Mouse (Mus musculus): ENCODE measurements around the gene Klf3.

Gene Klf3

GRCm38 (mm10) chr5:64809257-64809656 is 6.1 kb downstream of the Klf3 start:
- in situ Hi-C loops (cut with MboI, MseI): loop anchor here in 1 of 2 experiments (5.0 kb wide), 1 partner anchor 302 kb away; no protein-coding TSS in a partner anchor

DNA sequence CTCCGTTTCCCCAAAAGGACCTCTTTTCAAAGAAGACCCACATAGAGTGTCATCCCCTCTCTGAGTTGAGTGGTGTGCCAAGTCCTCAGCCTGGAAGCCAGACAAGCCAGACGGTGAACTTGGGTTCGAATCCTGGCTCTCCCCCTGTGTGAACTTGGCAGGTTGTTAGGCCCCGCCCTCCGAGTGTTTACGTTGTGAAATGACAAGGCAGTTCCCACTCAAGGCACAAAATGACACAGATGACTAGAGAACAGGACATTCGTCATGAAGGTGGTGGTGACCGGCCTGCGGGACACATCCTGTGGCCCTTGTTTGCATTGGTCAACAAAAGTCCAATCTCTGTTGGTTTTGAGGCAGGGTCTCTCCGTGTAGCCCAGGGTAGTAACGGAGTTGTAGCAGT is 6.7 kb downstream of the Klf3 start:
- in situ Hi-C loops (cut with MboI, MseI): loop anchor here (5.0 kb wide), 2 partner anchors 303 to 428 kb away; no protein-coding TSS in a partner anchor

GRCm38 (mm10) chr5:64810860-64811499 is 7.8 kb downstream of the Klf3 start:
- in situ Hi-C loops (cut with MboI, MseI): loop anchor here in 1 of 2 experiments (5.0 kb wide), 2 partner anchors 304 to 429 kb away; no protein-coding TSS in a partner anchor

GRCm38 (mm10) chr5:64811500-64812123 is 8.4 kb downstream of the Klf3 start:
- in situ Hi-C loops (cut with MboI, MseI): loop anchor here in 1 of 2 experiments (5.0 kb wide), 2 partner anchors 304 to 429 kb away; no protein-coding TSS in a partner anchor

DNA sequence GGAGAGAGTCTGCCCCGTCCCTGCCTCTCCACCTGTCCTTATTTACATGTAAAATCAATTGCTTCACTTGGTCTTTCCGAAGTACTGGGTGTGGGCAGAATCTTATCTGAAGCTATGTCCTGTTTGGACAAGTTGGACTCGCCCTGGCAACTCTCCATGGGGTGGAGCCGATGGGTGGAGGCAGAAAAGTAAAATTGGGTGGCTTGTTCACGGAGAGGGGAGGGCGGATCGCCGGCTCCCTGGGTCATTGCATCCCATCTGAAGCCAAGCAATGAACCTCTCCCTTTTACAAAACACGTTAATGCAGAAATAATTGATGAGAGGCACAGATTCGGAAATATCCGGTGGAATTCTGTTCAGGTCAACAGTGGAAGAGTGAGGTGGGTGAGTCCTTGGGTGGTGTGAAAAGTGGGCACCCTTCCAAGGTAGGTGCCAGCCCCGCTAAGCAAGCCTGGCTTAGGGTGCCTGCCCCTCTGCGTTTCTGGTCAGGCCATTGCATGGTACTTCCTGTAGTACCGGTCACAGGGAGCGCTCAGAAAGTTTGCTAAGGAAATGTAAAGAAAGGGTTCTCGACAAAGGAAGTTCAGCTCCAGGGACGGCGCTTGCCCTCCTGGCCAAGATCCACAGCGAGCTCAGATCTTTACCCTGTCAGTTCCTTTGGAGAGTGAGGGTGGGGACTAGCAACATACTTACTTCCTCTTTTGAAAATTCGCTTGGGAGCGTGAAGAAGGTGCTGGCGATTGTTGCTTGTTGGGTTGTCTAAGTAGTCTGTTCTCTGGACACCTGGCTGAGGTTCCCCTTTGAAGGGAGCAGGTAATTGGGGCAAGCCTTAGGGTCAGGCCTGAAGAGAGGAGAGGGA is 9.2 kb downstream of the Klf3 start:
- in situ Hi-C loops (cut with MboI, MseI): loop anchor here in 1 of 2 experiments (5.0 kb wide), 2 partner anchors 305 to 430 kb away; no protein-coding TSS in a partner anchor

DNA sequence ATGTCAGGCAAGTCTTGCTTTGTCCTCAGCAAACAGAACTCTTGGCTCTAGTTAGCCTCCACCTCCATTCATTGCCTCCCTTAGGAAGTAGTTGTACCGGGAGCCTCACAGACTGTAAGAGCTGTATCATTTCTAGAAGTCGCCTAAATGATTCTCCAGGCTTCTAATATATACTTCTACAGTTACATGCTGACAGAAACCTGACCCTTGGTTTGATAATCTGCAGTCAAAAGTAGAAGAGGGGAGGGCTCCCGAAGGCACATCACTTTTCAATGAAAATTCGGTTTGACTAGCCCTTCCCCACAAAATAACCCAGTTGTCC is 9.8 kb downstream of the Klf3 start:
- in situ Hi-C loops (cut with MboI, MseI): loop anchor here in 1 of 2 experiments (5.0 kb wide), 2 partner anchors 306 to 431 kb away; no protein-coding TSS in a partner anchor

DNA sequence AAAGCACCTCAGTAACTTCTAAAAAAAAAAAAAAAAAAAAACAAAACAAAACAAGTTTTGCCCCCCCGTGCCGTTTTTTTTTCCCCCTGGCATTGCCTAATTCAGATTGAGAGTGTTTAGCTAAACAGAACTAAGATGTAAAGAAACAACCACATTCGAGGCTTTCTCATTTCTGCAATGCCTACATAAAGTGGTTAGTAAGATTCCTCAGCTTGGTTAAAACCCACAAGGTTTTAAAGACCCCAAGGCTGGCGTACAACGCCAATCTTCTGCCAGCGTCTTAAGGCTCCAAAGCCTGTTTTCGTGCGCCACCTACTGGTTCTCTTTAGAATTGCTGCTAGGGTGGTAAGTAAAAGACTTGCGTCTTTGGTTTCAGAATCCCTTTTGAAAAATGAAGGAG is 10.2 kb downstream of the Klf3 start:
- in situ Hi-C loops (cut with MboI, MseI): loop anchor here in 1 of 2 experiments (5.0 kb wide), 2 partner anchors 306 to 431 kb away; no protein-coding TSS in a partner anchor

DNA sequence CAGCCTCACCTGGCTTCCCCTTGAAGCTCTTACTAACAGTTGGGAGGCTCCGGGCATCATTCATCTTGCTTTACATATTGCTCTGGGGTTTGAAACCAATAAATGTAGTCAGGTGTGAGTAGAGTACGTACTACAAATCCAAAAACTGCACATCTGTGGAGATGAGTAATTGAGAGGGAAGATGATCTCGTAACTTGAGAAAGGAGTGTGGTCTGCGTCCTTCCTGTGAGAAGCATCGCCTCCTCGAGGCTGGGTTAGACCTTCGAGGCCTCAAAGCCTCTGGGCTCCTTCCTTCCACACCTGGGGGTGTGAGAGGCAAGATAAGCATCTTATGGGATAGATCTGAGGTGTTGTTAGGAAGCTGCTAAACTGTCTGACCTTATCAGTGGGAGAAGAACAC is 11.2 kb downstream of the Klf3 start:
- in situ Hi-C loops (cut with MboI, MseI): loop anchor here in 1 of 2 experiments (5.0 kb wide), 2 partner anchors 307 to 432 kb away; no protein-coding TSS in a partner anchor

DNA sequence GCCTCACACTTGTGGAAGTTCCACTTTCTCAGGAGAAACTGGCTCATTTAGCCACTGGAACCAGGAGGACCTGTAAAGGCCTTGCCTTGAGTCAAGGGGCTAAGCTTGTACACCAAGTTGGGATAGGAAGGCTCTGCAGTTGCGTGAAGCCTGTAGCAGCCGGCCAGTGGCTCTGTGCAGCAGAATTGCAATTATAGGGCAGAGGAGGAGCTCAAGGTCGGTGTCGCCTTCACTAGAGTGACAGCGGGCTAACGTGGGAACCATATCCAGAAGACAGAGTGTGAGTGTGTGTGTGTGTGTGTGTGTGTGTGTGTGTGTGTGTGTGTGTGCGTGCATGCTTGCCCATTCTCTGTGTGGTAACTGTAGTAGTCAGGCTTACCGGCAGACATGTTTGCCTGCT is 12.4 kb downstream of the Klf3 start:
- in situ Hi-C loops (cut with MboI, MseI): no loop called here

- in situ Hi-C loops (cut with MboI, MseI): no loop called here
Observed at GRCm38 (mm10) chr5:64816290-64816973, 13.2 kb downstream of the Klf3 start.

GRCm38 (mm10) chr5:64816974-64817296 is 13.7 kb downstream of the Klf3 start:
- in situ Hi-C loops (cut with MboI, MseI): no loop called here

DNA sequence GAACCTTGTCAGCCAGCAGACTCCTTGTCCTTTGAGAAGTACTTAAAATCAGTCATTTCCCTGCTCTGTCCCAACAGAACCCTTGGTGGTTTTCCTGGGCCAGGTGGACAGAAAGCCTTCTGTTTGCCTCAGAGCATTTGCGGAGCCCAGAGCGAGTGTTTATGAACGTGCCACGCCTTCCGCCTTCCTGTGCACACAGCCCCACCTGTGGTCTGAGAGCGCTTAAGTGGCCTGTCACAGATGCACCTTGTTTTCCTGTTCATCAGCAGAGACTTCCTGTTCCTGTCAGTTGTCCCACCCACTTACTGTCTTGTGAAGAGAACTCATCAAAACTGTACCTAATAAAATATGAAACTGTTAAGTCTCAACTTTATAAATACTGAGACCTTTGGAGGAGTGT is 16.2 kb downstream of the Klf3 start:
- in situ Hi-C loops (cut with MboI, MseI): no loop called here

DNA sequence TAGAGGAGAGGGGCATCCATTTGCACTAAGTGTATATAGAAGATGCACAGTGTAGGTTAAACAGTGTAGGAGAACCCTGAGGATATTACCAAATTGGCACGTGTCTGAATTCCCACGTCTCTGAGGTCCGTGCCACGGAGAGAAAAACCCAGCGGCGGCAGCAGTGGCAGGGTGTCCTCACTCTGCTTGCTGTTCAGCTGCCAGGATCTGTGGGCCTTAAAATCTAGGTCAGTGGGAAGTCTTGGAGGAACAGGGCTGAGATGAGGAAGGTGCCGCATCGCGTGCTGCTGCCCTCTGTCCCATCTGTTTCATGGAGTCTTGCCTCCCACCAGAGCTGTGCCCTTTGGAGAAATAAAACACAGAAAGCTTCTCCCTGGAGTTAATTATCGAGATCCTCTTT is 16.9 kb downstream of the Klf3 start:
- in situ Hi-C loops (cut with MboI, MseI): no loop called here

- in situ Hi-C loops (cut with MboI, MseI): no loop called here
Observed at GRCm38 (mm10) chr5:64821294-64821693, 18.1 kb downstream of the Klf3 start.

DNA sequence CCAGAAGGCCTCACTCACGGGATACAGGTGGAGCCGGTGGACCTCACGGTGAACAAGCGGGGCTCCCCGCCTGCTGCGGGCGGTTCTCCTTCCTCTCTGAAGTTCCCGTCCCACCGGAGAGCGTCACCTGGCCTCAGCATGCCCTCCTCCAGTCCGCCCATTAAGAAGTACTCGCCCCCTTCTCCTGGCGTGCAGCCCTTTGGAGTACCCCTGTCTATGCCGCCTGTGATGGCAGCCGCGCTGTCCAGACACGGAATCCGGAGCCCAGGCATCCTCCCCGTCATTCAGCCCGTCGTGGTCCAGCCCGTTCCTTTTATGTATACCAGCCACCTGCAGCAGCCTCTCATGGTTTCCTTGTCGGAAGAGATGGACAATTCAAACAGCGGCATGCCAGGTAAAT is 18.8 kb downstream of the Klf3 start:
- in situ Hi-C loops (cut with MboI, MseI): no loop called here

DNA sequence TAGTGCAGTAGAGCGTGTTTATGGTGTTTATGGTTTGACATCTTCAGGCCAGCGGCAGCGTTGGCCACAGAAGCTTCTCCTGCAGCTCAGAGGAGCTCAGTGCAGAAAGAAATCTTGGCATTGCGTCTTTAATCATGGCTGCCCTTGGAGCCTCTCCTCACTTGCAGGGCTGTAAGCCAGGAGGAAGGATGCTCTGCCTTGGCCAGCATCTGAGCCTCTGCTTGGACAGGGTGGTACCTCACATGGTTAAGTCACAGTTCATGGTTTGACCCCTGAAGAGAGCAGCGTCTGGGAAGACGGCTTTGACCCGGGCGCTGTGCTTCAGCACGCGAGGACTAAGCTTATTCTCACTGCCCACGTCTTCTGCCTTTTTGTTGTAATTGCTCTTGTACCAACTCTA is 20.2 kb downstream of the Klf3 start:
- in situ Hi-C loops (cut with MboI, MseI): no loop called here

DNA sequence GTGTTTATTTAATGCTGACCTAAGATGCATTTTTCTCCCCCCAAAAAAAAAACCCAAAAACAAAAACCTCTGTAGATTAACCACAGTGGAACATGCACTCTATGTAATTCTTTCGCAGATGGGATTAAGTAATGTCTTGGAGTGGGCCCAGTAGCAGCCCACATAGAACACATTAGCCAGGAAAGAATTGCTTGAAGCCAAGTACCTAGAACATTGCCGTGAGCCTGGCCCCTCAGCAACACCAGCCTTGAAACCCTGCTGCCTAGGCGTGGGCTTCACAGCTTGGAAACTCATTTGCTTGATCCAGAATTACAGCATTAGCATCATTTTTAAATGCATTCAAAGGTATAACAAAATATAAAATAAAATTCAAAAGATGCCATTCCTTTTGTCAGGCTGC is 21.6 kb downstream of the Klf3 start:
- in situ Hi-C loops (cut with MboI, MseI): no loop called here

GRCm38 (mm10) chr5:64825496-64825895 is 22.3 kb downstream of the Klf3 start:
- in situ Hi-C loops (cut with MboI, MseI): no loop called here

- in situ Hi-C loops (cut with MboI, MseI): no loop called here
Observed at GRCm38 (mm10) chr5:64827151-64827550, 24.0 kb downstream of the Klf3 start.

- in situ Hi-C loops (cut with MboI, MseI): no loop called here
Observed at GRCm38 (mm10) chr5:64828314-64828713, 25.1 kb downstream of the Klf3 start.

DNA sequence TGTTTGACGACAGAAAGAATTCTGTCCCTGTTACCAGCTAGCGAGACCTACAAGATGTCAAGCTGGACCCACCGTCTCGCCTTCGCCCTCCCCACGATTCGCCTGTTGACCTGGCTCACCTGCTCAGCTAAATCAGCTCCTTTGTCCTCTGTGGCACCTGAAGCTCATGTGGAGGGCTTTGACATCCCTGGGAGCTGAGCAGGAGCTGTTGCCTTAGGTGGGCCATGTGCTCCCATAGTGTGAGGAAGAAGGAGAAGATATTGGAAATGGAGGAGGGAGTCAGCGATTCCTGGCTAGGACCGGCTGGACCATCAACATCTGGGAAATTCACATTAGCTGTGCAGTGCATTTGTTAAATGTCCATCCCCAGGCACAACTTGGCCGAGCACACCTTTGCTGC is 26.4 kb downstream of the Klf3 start:
- in situ Hi-C loops (cut with MboI, MseI): no loop called here

DNA sequence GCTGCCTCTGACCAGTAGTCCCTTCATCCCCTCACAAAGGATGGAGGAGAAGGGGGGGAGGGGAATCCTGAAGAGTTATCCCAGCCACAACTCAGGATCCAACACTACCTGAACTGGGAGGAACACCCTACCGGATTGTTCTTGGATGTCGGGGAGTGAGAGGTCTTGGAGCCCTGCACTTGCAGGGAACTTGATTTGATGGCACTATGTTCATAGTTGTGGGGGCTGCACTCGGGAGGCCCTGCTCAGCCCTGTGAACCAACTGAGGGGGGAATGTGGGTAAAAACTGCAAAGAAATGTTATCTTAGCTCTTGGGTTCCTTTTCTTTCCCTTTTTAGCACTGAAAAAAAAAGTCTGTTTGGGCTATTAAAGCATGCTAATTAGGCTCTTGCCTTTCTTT is 27.6 kb downstream of the Klf3 start:
- in situ Hi-C loops (cut with MboI, MseI): no loop called here
